Mouse (Mus musculus) limb, embryonic 14.5 days (tissue): ENCODE data around the gene Flywch1. TPM values are rescaled to one million over a fixed set of nuclear protein-coding genes. Genes with fewer than 3 reads are reported as not detected.

Experiments
- ATAC-seq: fragments of 200-750 bp; cut with Nextera tagmentation; 2 replicates; pipeline ENCODE4 v1.8.0; 2017; ENCODE audit warnings: low read depth, moderate number of reproducible peaks, moderate TSS enrichment; ENCODE audit not compliant: low FRiP score
- DNase-seq: peaks from one replicate; pipeline ENCODE4 v3.0.0-alpha.2; 2015; ENCODE audit warnings: low spot score
- H3K27ac ChIP-seq: fragments of 300-500 bp; sonication (generic); replicated peaks from 2 replicates; pipeline ENCODE4 v1.5.1; 2014; ENCODE audit warnings: low read depth, mild to moderate bottlenecking, low read length, moderate library complexity, mixed read lengths
- H3K27me3 ChIP-seq: fragments of 300-500 bp; sonication (generic); 2 replicates; pipeline ENCODE4 v1.6.1; 2014; ENCODE audit warnings: low read length, mixed read lengths; ENCODE audit not compliant: control insufficient read depth, insufficient read depth
- H3K36me3 ChIP-seq: fragments of 300-500 bp; sonication (generic); 2 replicates; pipeline ENCODE4 v1.6.1; 2014; ENCODE audit warnings: mild to moderate bottlenecking, low read length, moderate library complexity, mixed read lengths; ENCODE audit not compliant: control insufficient read depth, insufficient read depth
- H3K4me1 ChIP-seq: fragments of 300-500 bp; sonication (generic); 2 replicates; pipeline ENCODE4 v1.6.1; 2014; ENCODE audit warnings: antibody characterized with exemption, low read length, mixed read lengths; ENCODE audit not compliant: control insufficient read depth, insufficient read depth
- H3K4me2 ChIP-seq: fragments of 300-500 bp; sonication (generic); replicated peaks from 2 replicates; pipeline ENCODE4 v1.6.1; 2014; ENCODE audit warnings: low read depth, mild to moderate bottlenecking, low read length, moderate library complexity; ENCODE audit not compliant: severe bottlenecking
- H3K4me3 ChIP-seq: fragments of 300-500 bp; sonication (generic); replicated peaks from 2 replicates; pipeline ENCODE4 v1.5.1; 2014; ENCODE audit warnings: low read length
- H3K9ac ChIP-seq: fragments of 300-500 bp; sonication (generic); 2 replicates; pipeline ENCODE4 v1.6.1; 2014; ENCODE audit warnings: mild to moderate bottlenecking, low read depth, low read length, moderate library complexity; ENCODE audit not compliant: severe bottlenecking
- H3K9me3 ChIP-seq: fragments of 300-500 bp; sonication (generic); 2 replicates; pipeline ENCODE4 v1.6.1; 2016; ENCODE audit warnings: low read length; ENCODE audit not compliant: control insufficient read depth
- POLR2A ChIP-seq: fragments of 200-500 bp; IDR thresholded peaks from 2 replicates; pipeline ENCODE4 v1.8.0; 2012; ENCODE audit warnings: inconsistent platforms, mild to moderate bottlenecking, moderate library complexity, borderline replicate concordance; ENCODE audit not compliant: insufficient read depth, insufficient read length; ENCODE audit errors: extremely low read depth
- WGBS: fragments of 180-500 bp; shearing (Covaris S2); extraction: QIAGEN DNeasy Blood & Tissue Kit; methylation state at CpG from one replicate; pipeline ENCODE4 v1.1.7; 2014; 5-methylcytosine and 5-hydroxymethylcytosine counted together
- polyA plus RNA-seq, 2 experiments: library from polyadenylated mRNA; depleted of rRNA in 1 of 2; stranded (reverse) in 1 of 2; unstranded in 1 of 2; fragments of >200 nt; fragmentation: Nextera tagmentation in 1 of 2; extraction: Ambion mirVana in 1 of 2; gene quantifications; 2 replicates each; pipeline versions ENCODE4 v1.2.1 to v1.2.3; 2012 to 2014

Gene Flywch1
- polyA plus RNA-seq, 2 experiments, result 47.1 to 66.2 TPM

- Histone ChIP-seq H3K27ac (no peak overlapping the region), H3K9ac (no peak overlapping the region), H3K27me3 (no peaks in the 10 kb centered on the region), H3K4me2 (no peak overlapping the region), H3K9me3 (no peaks in the 10 kb centered on the region), H3K36me3 (peaks cover 62% of the 10 kb centered on the region), H3K4me1 (peaks cover 21% of the 10 kb centered on the region), H3K4me3 (no peak overlapping the region)
- 96% methylated on average over 3 of the region's 3 CpGs for WGBS
- TF ChIP-seq POLR2A, result no peak
- DNase-seq (no peak), ATAC-seq (no peak)
Observed at GRCm38 (mm10) chr17:23807918-23808317, 36.5 kb upstream of the Flywch1 start.

DNA sequence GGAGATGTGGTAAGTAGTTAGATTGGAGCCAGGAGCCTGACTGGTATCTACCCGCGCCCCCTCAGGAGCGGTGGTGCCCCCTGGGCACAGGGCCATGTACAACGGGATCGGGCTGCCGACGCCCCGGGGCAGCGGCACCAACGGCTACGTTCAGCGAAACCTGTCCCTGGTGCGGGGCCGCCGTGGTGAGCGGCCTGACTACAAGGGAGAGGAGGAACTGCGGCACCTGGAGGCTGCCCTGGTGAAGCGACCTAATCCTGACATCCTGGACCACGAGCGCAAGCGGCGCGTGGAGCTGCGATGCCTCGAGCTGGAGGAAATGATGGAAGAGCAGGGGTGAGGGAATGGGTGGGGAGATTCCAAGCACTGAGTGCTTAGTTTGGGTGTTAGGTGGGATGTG is 35.5 kb upstream of the Flywch1 start:
- ATAC-seq (no peak), DNase-seq (no peak)
- no peak for TF ChIP-seq POLR2A
- WGBS, result 71% methylated on average over 25 of the region's 25 CpGs
- Histone ChIP-seq H3K4me2 (0 out of 2 replicates have a peak overlapping the region, but pooled peaks have one; percentile 15), H3K9me3 (no peaks in the 10 kb centered on the region), H3K4me1 (peaks cover 21% of the 10 kb centered on the region), H3K4me3 (0 out of 2 replicates have a peak overlapping the region, but pooled peaks have one; percentile 5), H3K36me3 (peaks cover 51% of the 10 kb centered on the region), H3K9ac (peak overlapping the region; percentile 2; the same call in 1 of the 2 replicates), H3K27ac (no peak overlapping the region), H3K27me3 (no peaks in the 10 kb centered on the region)

GRCm38 (mm10) chr17:23804426-23805085 is 33.2 kb upstream of the Flywch1 start:
- Histone ChIP-seq H3K36me3 (peaks cover 28% of the 10 kb centered on the region), H3K27me3 (no peaks in the 10 kb centered on the region), H3K4me1 (peaks cover 21% of the 10 kb centered on the region), H3K4me2 (peak overlapping the region; percentile 86), H3K9ac (peak overlapping the region; percentile 93), H3K4me3 (peak overlapping the region; percentile 96), H3K9me3 (no peaks in the 10 kb centered on the region), H3K27ac (0 out of 2 replicates have a peak overlapping the region, but pooled peaks have one; percentile 52)
- no peak for DNase-seq
- no peak for ATAC-seq
- 3% methylated on average over 8 of the region's 8 CpGs for WGBS
- TF ChIP-seq POLR2A, result no peak

GRCm38 (mm10) chr17:23803366-23804041 is 32.1 kb upstream of the Flywch1 start:
- Histone ChIP-seq H3K27me3 (no peaks in the 10 kb centered on the region), H3K4me2 (peak overlapping the region; percentile 86), H3K4me1 (peaks cover 21% of the 10 kb centered on the region), H3K9ac (peak overlapping the region; percentile 93), H3K36me3 (peaks cover 18% of the 10 kb centered on the region), H3K27ac (peak overlapping the region; percentile 96), H3K4me3 (peak overlapping the region; percentile 96), H3K9me3 (no peaks in the 10 kb centered on the region)
- no peak for TF ChIP-seq POLR2A
- DNase-seq, result peak; percentile 80
- 1% methylated on average over 45 of the region's 83 CpGs for WGBS
- ATAC-seq, result peak; percentile 57

GRCm38 (mm10) chr17:23802746-23803365 is 31.5 kb upstream of the Flywch1 start:
- Histone ChIP-seq H3K4me2 (peak overlapping the region; percentile 86), H3K27me3 (no peaks in the 10 kb centered on the region), H3K4me1 (peaks cover 21% of the 10 kb centered on the region), H3K27ac (peak overlapping the region; percentile 96), H3K36me3 (peaks cover 11% of the 10 kb centered on the region), H3K9ac (peak overlapping the region; percentile 93), H3K4me3 (peak overlapping the region; percentile 96), H3K9me3 (no peaks in the 10 kb centered on the region)
- peak; percentile 53; the same call in 1 of the 2 replicates for TF ChIP-seq POLR2A
- ATAC-seq (peak; percentile 98), DNase-seq (peak; percentile 99)
- WGBS, result 1% methylated on average over 57 of the region's 60 CpGs
